Mouse (Mus musculus) left cerebral cortex, adult 9 months (tissue): ENCODE measurements around the gene Eml3.
A peak's percentile ranks its signal among the peaks of the same experiment; 100 is the strongest.
"Not testable (repeated sequence)": the region's sequence is repeated elsewhere in the genome, so short reads cannot be mapped to it uniquely, and the experiment has no call there.

Experiments used
- DNase-seq, 2 experiments: peaks; one replicate each; pipeline ENCODE4 v3.0.0; 2022; ENCODE audit warnings: low spot score in 2 of 2

Eml3 gene

DNA sequence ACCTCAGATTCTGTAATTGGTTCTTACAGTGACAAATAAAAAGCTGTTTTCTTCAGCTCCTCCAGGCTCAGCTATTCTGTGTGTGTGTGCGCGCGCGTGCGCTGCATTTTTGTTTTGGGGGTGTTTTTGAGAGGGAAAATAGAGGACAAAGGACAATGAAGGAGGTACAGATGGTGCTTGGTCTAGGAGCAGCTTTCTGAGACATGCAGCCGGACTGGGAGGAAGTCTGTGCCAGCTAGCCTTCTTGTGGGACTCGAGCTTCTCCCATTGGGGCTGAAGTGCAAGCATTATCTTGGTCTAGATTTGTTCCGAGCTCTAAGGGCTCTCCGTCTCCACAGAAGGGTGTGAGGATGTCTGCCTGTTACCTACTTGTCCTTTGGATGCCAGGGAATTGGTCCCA is 22.9 kb downstream of the Eml3 start:
- no peak for DNase-seq

- peak; percentile 88 to 98 for DNase-seq
These were observed 24.0 kb downstream of the Eml3 start, which contains the start of gene Tut1 for GRCm38 (mm10) chr19:8953135-8954039. Gene Tut1 (plus strand): TSS chr19:8953847.

- no peak for DNase-seq
These were observed 24.8 kb downstream of the Eml3 start for GRCm38 (mm10) chr19:8954171-8954570.

- no peak for DNase-seq
These were observed 32.9 kb downstream of the Eml3 start for GRCm38 (mm10) chr19:8962256-8962655.

DNA sequence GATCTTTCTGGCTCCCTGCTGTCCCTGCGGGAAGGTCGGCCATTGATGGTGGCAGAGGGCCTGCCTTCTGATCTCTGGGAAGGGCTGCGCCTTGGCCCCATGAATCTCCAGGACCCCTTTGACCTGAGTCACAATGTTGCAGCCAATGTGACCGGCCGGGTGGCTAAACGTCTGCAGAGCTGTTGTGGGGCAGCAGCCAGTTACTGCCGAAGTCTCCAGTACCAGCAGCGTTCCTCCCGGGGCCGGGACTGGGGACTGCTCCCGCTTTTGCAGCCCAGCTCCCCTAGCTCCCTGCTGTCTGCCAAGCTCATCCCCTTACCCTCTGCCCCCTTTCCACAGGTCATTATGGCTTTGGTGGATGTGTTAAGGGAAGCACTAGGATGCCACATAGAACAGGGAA is 35.7 kb downstream of the Eml3 start:
- no peak for DNase-seq

GRCm38 (mm10) chr19:8965771-8966170 is 36.4 kb downstream of the Eml3 start:
- DNase-seq = peak in 1 of 2 experiments; percentile 30

GRCm38 (mm10) chr19:8966198-8966589 is 36.8 kb downstream of the Eml3 start:
- no peak for DNase-seq

DNA sequence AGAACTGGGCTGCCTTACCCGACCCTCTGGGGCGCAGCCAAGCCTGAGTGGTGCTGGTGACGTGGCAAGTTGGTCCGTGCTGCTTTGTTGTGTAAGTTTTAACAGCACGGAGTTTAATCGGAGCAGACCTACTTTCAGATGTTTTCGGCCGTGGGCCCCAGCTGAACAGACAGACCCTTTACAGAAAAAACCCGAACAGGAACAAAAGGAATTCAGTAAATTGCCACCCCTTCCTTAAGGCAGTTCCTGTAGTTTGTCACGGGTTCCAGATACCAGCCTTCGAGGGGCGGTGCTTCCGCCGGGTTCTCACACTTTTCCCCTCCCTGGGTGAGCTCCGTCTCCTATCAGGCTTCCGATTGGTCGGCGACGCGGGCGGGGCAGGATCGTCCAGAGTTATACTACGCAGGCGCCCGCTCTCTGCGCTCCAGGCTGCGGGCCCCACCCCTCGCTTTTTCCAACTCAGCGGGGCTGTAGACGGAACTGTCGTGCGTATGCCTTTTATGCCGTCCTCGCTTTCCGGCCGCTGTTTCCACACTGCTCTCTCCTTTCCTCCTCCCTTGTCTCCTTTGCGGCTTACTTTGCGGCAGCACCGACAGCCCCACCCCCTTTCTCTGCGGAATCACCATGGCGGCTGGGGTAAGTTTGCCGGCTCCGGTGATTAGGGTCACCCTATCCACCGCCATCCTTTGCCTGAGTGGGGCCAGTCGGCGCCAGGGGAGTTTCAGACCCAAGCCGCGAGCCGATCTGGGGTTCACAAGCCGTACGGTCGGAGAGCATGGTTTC is 37.4 kb downstream of the Eml3 start, which contains the start of gene Eef1g:
Gene Eef1g, plus strand, starts transcription at position 452 of the 783 bp plus-strand sequence.
- DNase-seq = peak; percentile 99

GRCm38 (mm10) chr19:8967373-8967743 is 38.0 kb downstream of the Eml3 start:
- DNase-seq = no peak

DNA sequence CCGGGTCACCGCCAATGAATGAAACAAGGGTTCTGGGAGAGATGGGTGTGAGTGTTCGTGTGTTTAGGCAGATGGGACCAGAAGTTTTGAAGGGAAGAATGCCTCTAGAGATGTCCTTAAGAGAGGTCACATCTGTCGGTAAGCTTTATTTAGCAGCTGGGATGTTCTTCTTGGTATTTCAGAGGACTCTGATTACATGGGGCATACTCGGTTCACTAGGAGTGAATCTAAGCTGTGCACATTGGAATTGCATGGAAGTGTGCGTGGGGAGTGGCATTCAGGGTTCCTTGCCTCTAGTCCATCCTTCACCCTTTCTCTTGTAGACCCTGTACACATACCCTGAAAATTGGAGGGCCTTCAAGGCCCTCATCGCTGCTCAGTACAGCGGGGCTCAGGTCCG is 38.5 kb downstream of the Eml3 start:
- no peak for DNase-seq

DNA sequence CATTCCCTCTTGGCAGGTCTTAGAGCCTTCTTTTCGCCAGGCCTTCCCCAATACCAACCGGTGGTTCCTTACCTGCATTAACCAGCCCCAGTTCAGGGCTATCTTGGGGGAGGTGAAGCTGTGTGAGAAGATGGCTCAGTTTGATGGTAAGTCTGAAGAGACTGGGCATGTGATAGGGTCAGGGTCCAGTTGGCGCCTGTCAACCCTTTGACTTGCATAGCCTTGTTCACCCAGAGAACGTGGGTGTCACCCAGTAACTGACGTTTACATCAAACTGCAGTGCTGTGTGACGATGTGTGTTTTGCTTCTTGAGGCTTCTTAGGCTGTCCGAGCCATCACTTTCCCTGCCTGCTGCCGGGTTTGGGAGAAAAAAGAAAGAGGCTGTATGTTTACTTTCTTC is 43.1 kb downstream of the Eml3 start:
- DNase-seq = not testable (repeated sequence)

DNA sequence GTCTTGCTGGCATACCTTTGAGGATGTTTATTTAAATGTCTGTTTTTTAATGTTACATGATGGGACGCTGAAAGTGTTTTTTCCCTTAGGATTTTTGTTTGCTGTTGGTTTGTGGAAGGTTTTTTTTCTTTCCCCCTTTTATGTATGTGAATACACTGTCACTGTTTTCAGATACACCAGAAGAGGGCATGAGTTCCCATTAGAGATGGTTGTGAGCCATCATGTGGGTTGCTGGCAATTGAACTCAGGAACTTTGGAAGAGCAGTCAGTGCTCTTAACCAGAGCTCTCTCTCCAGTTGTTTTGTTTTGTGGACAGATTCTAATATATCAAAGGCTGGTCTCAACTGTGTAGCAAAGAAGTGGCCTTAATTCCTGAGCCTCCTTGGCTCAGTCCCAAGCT is 45.3 kb downstream of the Eml3 start:
- no peak for DNase-seq

- no peak for DNase-seq
These were observed 46.1 kb downstream of the Eml3 start for GRCm38 (mm10) chr19:8975491-8975890.

- DNase-seq = no peak
These were observed 47.2 kb downstream of the Eml3 start for GRCm38 (mm10) chr19:8976535-8976934.

GRCm38 (mm10) chr19:8980771-8981170 is 51.4 kb downstream of the Eml3 start:
- no peak for DNase-seq

- DNase-seq = no peak
These were observed 52.3 kb downstream of the Eml3 start for GRCm38 (mm10) chr19:8981450-8982168.

GRCm38 (mm10) chr19:8982303-8983149 is 53.2 kb downstream of the Eml3 start:
- no peak for DNase-seq

GRCm38 (mm10) chr19:8983150-8983650 is 53.8 kb downstream of the Eml3 start:
- DNase-seq = no peak

DNA sequence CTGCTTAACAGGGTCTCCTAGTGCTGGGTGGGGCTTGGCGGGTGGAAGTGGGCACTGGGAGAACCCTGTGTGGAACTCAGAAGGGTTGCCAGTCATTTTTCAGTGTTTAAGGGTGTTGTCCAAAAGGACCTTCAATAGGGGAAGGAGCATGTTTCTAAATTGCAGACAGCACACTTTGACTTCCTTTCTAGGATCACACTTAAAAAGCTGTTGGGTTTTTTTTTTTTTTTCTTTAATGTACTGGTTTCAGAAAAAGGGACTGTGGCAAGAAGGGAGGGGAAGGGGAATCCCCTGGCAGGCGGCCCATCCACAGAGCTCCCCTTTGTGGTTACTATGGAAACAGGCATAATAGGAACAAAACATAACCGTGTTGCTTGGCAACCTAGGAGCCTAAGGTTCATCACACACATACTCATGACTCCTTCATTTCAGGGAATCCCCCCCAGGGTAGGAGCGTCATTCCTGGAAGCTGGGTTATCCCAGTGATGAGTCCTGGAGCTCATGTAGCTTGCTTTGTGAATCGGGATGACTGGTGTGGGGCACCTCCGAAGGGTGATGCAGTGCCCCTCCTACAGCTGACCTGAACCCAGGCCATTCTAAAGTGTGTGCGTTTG is 55.0 kb downstream of the Eml3 start:
- peak in 1 of 2 experiments; percentile 54 for DNase-seq

- DNase-seq = no peak
These were observed 56.5 kb downstream of the Eml3 start for GRCm38 (mm10) chr19:8985891-8986290.
